In the genomic region with DNA sequence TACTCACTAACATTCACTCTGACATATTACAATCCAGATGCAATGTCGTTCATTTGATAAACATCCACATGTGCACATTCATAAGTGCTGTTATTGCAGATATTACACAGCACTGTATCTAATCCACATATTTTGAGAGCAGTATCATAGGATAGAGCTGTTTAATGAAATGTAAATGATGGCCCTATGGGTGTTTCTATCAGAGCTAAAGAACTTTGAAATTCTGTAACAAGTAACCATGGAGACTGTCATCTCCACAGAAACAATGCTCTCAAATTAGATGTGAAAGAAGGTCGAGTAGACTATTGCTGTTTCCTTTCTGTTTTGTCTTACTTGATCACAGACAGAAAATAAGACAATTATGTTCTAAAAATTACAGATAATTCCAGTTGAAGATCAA, we compare ENCODE assay signal across 21 mouse cellular contexts.
"Had no signal": no experiment of that assay in that cellular context is flagged by ENCODE, and none has a peak within 500 bp of the region (broad histone marks: within the 10 kb centered on the region; RNA-seq: fewer than 3 reads in every experiment).

No protein-coding gene starts in this region.

- H3K4me2 ChIP-seq: limb, embryonic 13.5 days; liver, embryonic 12.5 days; liver, embryonic 15.5 days; lung, embryonic 15.5 days; midbrain, embryonic 12.5 days; neural tube, embryonic 13.5 days; stomach, embryonic 15.5 days had no signal

- H3K27me3 ChIP-seq: limb, embryonic 13.5 days; liver, embryonic 12.5 days; liver, embryonic 15.5 days; lung, embryonic 15.5 days; megakaryocyte, embryonic 14.5 days; midbrain, embryonic 12.5 days; neural tube, embryonic 13.5 days; stomach, embryonic 15.5 days had no signal

- H3K4me1 ChIP-seq: limb, embryonic 10.5 days; limb, embryonic 13.5 days; liver, embryonic 12.5 days; liver, embryonic 15.5 days; lung, embryonic 15.5 days; megakaryocyte, embryonic 14.5 days; midbrain, embryonic 12.5 days; neural tube, embryonic 13.5 days; stomach, embryonic 15.5 days had no signal

- H3K4me3 ChIP-seq: limb, embryonic 10.5 days; limb, embryonic 13.5 days; liver, embryonic 12.5 days; liver, embryonic 15.5 days; lung, embryonic 15.5 days; megakaryocyte, embryonic 14.5 days; midbrain, embryonic 12.5 days; myocyte; neural tube, embryonic 13.5 days; stomach, embryonic 15.5 days had no signal

- H3K27ac ChIP-seq: kidney, postnatal 0 days; limb, embryonic 10.5 days; limb, embryonic 13.5 days; liver, embryonic 12.5 days; liver, embryonic 15.5 days; lung, embryonic 15.5 days; midbrain, embryonic 12.5 days; neural tube, embryonic 13.5 days; stomach, embryonic 15.5 days had no signal

- H3K9me3 ChIP-seq: limb, embryonic 10.5 days; limb, embryonic 13.5 days; liver, embryonic 12.5 days; liver, embryonic 15.5 days; lung, embryonic 15.5 days; megakaryocyte, embryonic 14.5 days; neural tube, embryonic 13.5 days; stomach, embryonic 15.5 days had no signal

- H3K9ac ChIP-seq: limb, embryonic 13.5 days; liver, embryonic 12.5 days; liver, embryonic 15.5 days; lung, embryonic 15.5 days; midbrain, embryonic 12.5 days; neural tube, embryonic 13.5 days; stomach, embryonic 15.5 days had no signal

- ATAC-seq: liver, embryonic 12.5 days had no signal

- DNase-seq: kidney, adult 2 months; kidney, postnatal 25 days; liver; lung, adult 18-20 months; lung, postnatal 10 days; lung, postnatal 36 days; retina, postnatal 1 day; right cerebral cortex, postnatal 25 days; spleen, adult 18-20 months; thymus, postnatal 25 days had no signal

- H3K36me3 ChIP-seq: limb, embryonic 10.5 days; limb, embryonic 13.5 days; liver, embryonic 12.5 days; liver, embryonic 15.5 days; lung, embryonic 15.5 days; midbrain, embryonic 12.5 days; neural tube, embryonic 13.5 days; stomach, embryonic 15.5 days had no signal
